Mouse (Mus musculus) erythroblast, embryonic 14.5 days (primary cell): Measurements from ENCODE around the gene Gm13083. TPM values are rescaled to one million over a fixed set of nuclear protein-coding genes. Genes with fewer than 3 reads are reported as not detected.
"Not testable (repeated sequence)": the region's sequence is repeated elsewhere in the genome, so short reads cannot be mapped to it uniquely, and the experiment has no call there.

Experiments used
- H3K27me3 ChIP-seq: 2 replicates; pipeline ENCODE4 v1.6.1; 2012; ENCODE audit warnings: inconsistent platforms; ENCODE audit not compliant: control insufficient read depth
- H3K36me3 ChIP-seq: 2 replicates; pipeline ENCODE4 v1.6.1; 2012; ENCODE audit warnings: mild to moderate bottlenecking, inconsistent platforms; ENCODE audit not compliant: control insufficient read depth
- H3K4me1 ChIP-seq: 2 replicates; pipeline ENCODE4 v1.6.1; 2012; ENCODE audit warnings: inconsistent platforms; ENCODE audit not compliant: control insufficient read depth
- H3K4me3 ChIP-seq: replicated peaks from 2 replicates; pipeline ENCODE3; 2012; ENCODE audit warnings: moderate library complexity, mild to moderate bottlenecking, inconsistent platforms
- H3K9me3 ChIP-seq: 2 replicates; pipeline ENCODE4 v1.6.1; 2012; ENCODE audit warnings: low read length, inconsistent platforms, mixed read lengths; ENCODE audit not compliant: control insufficient read depth
- polyA plus RNA-seq: library from polyadenylated mRNA; stranded (reverse); fragments of >175 nt; gene quantifications from 2 replicates; pipeline ENCODE4 v1.2.3, GENCODE M21; 2012

Gm13083 gene
- not detected in 2 replicates for polyA plus RNA-seq

DNA sequence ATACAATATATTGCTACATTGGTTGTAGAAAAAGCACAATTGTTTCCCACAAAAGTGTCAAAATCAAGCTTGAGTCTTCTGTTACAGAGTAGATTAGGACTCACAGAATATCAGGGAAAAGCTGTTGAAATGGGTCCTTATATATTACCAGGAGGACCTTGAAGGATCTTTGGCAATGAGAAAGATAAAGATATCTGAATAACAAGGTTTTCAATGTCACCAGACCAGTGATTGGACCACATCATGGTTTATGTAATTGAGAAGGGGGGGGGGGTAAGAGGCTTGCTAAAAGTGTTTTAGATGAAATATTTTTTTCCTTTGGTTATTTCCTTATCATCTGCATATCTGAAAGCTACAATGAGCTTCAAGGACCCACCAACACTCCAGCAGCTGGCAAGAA is at the start of gene Gm13083:
Gene Gm13083 (plus strand): TSS at position 301 of the 400 bp plus-strand sequence.
- H3K9me3 ChIP-seq, H3K4me3 ChIP-seq, H3K36me3 ChIP-seq, H3K27me3 ChIP-seq, H3K4me1 ChIP-seq: not testable (repeated sequence)

DNA sequence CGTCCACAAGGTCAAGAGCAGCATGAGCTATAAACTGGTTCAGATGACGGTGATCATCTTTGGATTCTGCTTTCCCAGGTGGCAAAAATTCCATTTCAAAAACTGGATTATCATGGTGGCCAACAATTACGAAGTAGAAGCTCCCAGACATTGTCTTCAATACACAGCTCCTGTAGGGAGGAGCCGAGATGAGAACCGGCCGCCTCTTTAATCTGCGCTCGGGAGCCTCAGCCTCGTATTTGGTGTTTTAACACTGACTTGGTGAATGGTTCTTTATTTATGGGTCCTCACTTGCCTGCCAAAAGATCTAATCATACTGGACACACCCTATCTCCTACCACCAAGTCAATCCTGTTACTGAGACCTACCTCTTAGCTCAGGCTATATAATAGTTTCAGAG is 2.9 kb upstream of the Gm13083 start:
- not testable (repeated sequence) for H3K36me3 ChIP-seq, H3K27me3 ChIP-seq, H3K4me3 ChIP-seq, H3K4me1 ChIP-seq, H3K9me3 ChIP-seq

DNA sequence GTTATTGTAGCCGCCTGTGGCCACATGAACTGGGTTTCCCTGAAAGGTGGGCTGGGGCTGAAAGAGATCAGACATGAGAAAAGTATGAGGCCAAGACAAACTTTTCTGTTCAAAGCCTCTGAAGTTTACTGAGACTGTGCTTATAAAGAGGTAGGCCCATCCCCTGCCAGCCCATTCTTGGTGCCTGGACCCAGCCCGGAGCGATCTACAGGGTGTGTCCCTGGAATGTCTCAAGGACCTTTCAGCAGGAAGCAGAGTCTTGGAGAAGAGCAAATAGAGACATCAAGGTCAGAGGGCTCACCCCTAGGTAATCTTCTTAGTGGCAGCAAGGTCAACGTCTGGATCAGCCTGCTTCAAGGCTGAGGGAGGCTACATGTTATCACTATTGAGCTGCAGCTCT is 3.3 kb downstream of the Gm13083 start:
- not testable (repeated sequence) for H3K4me1 ChIP-seq, H3K27me3 ChIP-seq, H3K4me3 ChIP-seq, H3K36me3 ChIP-seq, H3K9me3 ChIP-seq

- not testable (repeated sequence) for H3K27me3 ChIP-seq, H3K4me3 ChIP-seq, H3K9me3 ChIP-seq, H3K4me1 ChIP-seq, H3K36me3 ChIP-seq
Measured at GRCm38 (mm10) chr4:143657146-143657545, 42.3 kb downstream of the Gm13083 start, which contains the start of gene Gm13088. Gene Gm13088 (minus strand): TSS chr4:143657246.

Other genes starting within 250 kb of the Gm13083 start
- not detected in 2 replicates for gene Pramel1, start 220.6 kb upstream of the Gm13083 start, polyA plus RNA-seq
- 0.02 and 0.08 TPM in 2 replicates for gene Pramef8, start 202.6 kb upstream of the Gm13083 start, polyA plus RNA-seq
- not detected in 2 replicates for gene Oog4, start 164.7 kb upstream of the Gm13083 start, polyA plus RNA-seq
- not detected in 2 replicates for gene Gm13043, start 103.7 kb upstream of the Gm13083 start, polyA plus RNA-seq
- gene Gm13040, start 79.0 kb upstream of the Gm13083 start, polyA plus RNA-seq = not detected in 2 replicates
- gene BC080695, start 63.3 kb upstream of the Gm13083 start, polyA plus RNA-seq = not detected in 2 replicates
- not detected in 2 replicates for gene Gm13057, start 63.3 kb upstream of the Gm13083 start, polyA plus RNA-seq
- gene Gm13088, start 42.2 kb downstream of the Gm13083 start, polyA plus RNA-seq = not detected in 2 replicates
- not detected in 2 replicates for gene Gm13089, start 87.7 kb downstream of the Gm13083 start, polyA plus RNA-seq
- not detected in 2 replicates for gene Gm13078, start 104.5 kb downstream of the Gm13083 start, polyA plus RNA-seq
- gene Gm13023, start 174.3 kb downstream of the Gm13083 start, polyA plus RNA-seq = not detected in 2 replicates
- gene Gm13084, start 201.1 kb downstream of the Gm13083 start, polyA plus RNA-seq = not detected in 2 replicates
- gene Gm13103, start 231.5 kb downstream of the Gm13083 start, polyA plus RNA-seq = 0.05 TPM in 1 of 2 replicates, not detected in the other